Comparison of ENCODE assay signal across 21 mouse cellular contexts in genomic region chr7:35123431-35123953, GRCm38 (mm10). TPM values are rescaled to one million over a fixed set of nuclear protein-coding genes. Genes with fewer than 3 reads are reported as not detected.
DNase-seq lines count a peak whose midpoint lies in the region; ATAC-seq and TF ChIP-seq lines count a peak whose summit lies in the region.
"Had no signal": no experiment of that assay in that cellular context is flagged by ENCODE, and none has a peak within 500 bp of the region (broad histone marks: within the 10 kb centered on the region; RNA-seq: fewer than 3 reads in every experiment).

No protein-coding gene starts in this region.

- WGBS in liver, adult 2 months = 21% methylated on average over 10 of the region's 10 CpGs
- WGBS in embryonic facial prominence, embryonic 15.5 days = 32% methylated on average over 10 of the region's 10 CpGs
- WGBS in stomach, embryonic 14.5 days = 27% methylated on average over 10 of the region's 10 CpGs
- WGBS in forebrain, embryonic 14.5 days = 40% methylated on average over 10 of the region's 10 CpGs

- H3K9me3 ChIP-seq in embryonic facial prominence, embryonic 15.5 days (replicated peaks) = no peaks in the 10 kb centered on the region
- H3K9me3 ChIP-seq in stomach, embryonic 14.5 days (ENCODE audit: control insufficient read depth, low read depth, low read length) = no peaks in the 10 kb centered on the region
- H3K9me3 ChIP-seq in forebrain, embryonic 14.5 days (replicated peaks; ENCODE audit: control insufficient read depth, low read length) = no peaks in the 10 kb centered on the region
- H3K9me3 ChIP-seq: heart, embryonic 13.5 days; limb, embryonic 13.5 days; lung, embryonic 15.5 days; midbrain, embryonic 10.5 days had no signal

- peak; percentile 34; the same call in 1 of the 2 replicates for TF ChIP-seq POLR2A in liver, adult 2 months (IDR thresholded peaks at IDR 0.05; ENCODE audit: extremely low read depth, insufficient read depth, low read length)

- peak overlapping the region; percentile 31 for H3K4me2 ChIP-seq in embryonic facial prominence, embryonic 15.5 days (replicated peaks)
- H3K4me2 ChIP-seq in stomach, embryonic 14.5 days (replicated peaks; ENCODE audit: low read depth, low read length) = no peak overlapping the region
- H3K4me2 ChIP-seq in forebrain, embryonic 14.5 days (ENCODE audit: low read length) = no peak overlapping the region
- H3K4me2 ChIP-seq: heart, embryonic 13.5 days had no signal

- peak; percentile 35 for DNase-seq in adrenal gland, postnatal 10 days
- no peak for DNase-seq in adrenal gland, adult 18-20 months (ENCODE audit: low spot score in 2 of 2)
- DNase-seq in liver, adult 2 months (ENCODE audit: extremely low read depth, low read depth, low spot score) = peak; percentile 88
- no peak for DNase-seq in liver
- no peak for DNase-seq in forebrain, embryonic 14.5 days (ENCODE audit: low spot score)
- DNase-seq in kidney, postnatal 4 days = no peak
- DNase-seq: cerebellum, adult 18-20 months; cerebellum, postnatal 14 days; gastrocnemius, postnatal 14 days; heart, adult 18-20 months; heart, postnatal 14 days; kidney, adult 2 months; thymus, postnatal 14 days had no signal

- no peak for TF ChIP-seq CTCF in liver, adult 2 months (IDR thresholded peaks at IDR 0.05; ENCODE audit: low read depth, low read length)

- H3K4me1 ChIP-seq in liver, adult 2 months (ENCODE audit: control insufficient read depth, insufficient read depth, low read length) = peaks cover 28% of the 10 kb centered on the region
- peaks cover 63% of the 10 kb centered on the region for H3K4me1 ChIP-seq in embryonic facial prominence, embryonic 15.5 days
- peaks cover 8% of the 10 kb centered on the region; the same call in 1 of the 2 replicates for H3K4me1 ChIP-seq in stomach, embryonic 14.5 days (ENCODE audit: control insufficient read depth, insufficient read depth, low read length)
- no peaks in the 10 kb centered on the region; the same call in 1 of the 2 replicates for H3K4me1 ChIP-seq in forebrain, embryonic 14.5 days (ENCODE audit: control insufficient read depth, insufficient read depth, low read length)

- no peaks in the 10 kb centered on the region for H3K27me3 ChIP-seq in liver, adult 2 months (ENCODE audit: control insufficient read depth, insufficient read depth, low read length)
- H3K27me3 ChIP-seq in embryonic facial prominence, embryonic 15.5 days = peaks cover 31% of the 10 kb centered on the region
- peaks cover 18% of the 10 kb centered on the region for H3K27me3 ChIP-seq in stomach, embryonic 14.5 days (ENCODE audit: control insufficient read depth, insufficient read depth, low read length)
- H3K27me3 ChIP-seq in forebrain, embryonic 14.5 days (replicated peaks; ENCODE audit: control insufficient read depth, insufficient read depth, low read length) = peaks cover 43% of the 10 kb centered on the region

- no peak for ATAC-seq in embryonic facial prominence, embryonic 15.5 days (ENCODE audit: insufficient number of reproducible peaks, low FRiP score, low TSS enrichment, low read depth)
- ATAC-seq in stomach, embryonic 14.5 days (ENCODE audit: insufficient number of reproducible peaks, insufficient read depth, low FRiP score, low read depth) = no peak
- no peak for ATAC-seq in forebrain, embryonic 14.5 days
- ATAC-seq: forebrain, postnatal 0 days had no signal

- no peak overlapping the region for H3K4me3 ChIP-seq in liver, adult 2 months (ENCODE audit: insufficient read depth, low read depth, low read length)
- H3K4me3 ChIP-seq in embryonic facial prominence, embryonic 15.5 days (replicated peaks) = no peak overlapping the region
- no peak overlapping the region for H3K4me3 ChIP-seq in stomach, embryonic 14.5 days (ENCODE audit: low read depth, low read length)
- H3K4me3 ChIP-seq in forebrain, embryonic 14.5 days (ENCODE audit: low read depth, low read length) = no peak overlapping the region
- H3K4me3 ChIP-seq: heart, embryonic 13.5 days; limb, embryonic 13.5 days; lung, embryonic 15.5 days; midbrain, embryonic 10.5 days had no signal

- peaks cover 23% of the 10 kb centered on the region for H3K79me2 ChIP-seq in liver, adult 2 months (ENCODE audit: control insufficient read depth, insufficient read depth, low read length)

- peak overlapping the region; percentile 94 for H3K27ac ChIP-seq in liver, adult 2 months (replicated peaks; ENCODE audit: insufficient read depth, low read depth, low read length)
- H3K27ac ChIP-seq in embryonic facial prominence, embryonic 15.5 days (replicated peaks) = peak overlapping the region; percentile 73
- peak overlapping the region; percentile 33; the same call in 1 of the 2 replicates for H3K27ac ChIP-seq in stomach, embryonic 14.5 days (ENCODE audit: low read length)
- H3K27ac ChIP-seq in forebrain, embryonic 14.5 days (ENCODE audit: low read depth, low read length) = no peak overlapping the region
- H3K27ac ChIP-seq: heart, embryonic 13.5 days; kidney, postnatal 0 days; limb, embryonic 13.5 days; lung, embryonic 15.5 days; midbrain, embryonic 10.5 days had no signal

- H3K9ac ChIP-seq in liver, adult 2 months (ENCODE audit: low read depth, low read length) = peak overlapping the region; percentile 82; the same call in 1 of the 2 replicates
- no peak overlapping the region for H3K9ac ChIP-seq in embryonic facial prominence, embryonic 15.5 days
- H3K9ac ChIP-seq in stomach, embryonic 14.5 days (replicated peaks; ENCODE audit: low read depth, low read length) = no peak overlapping the region
- no peak overlapping the region for H3K9ac ChIP-seq in forebrain, embryonic 14.5 days (ENCODE audit: low read length)
- H3K9ac ChIP-seq: forebrain, postnatal 0 days; heart, embryonic 13.5 days; limb, embryonic 13.5 days; lung, embryonic 15.5 days had no signal

- H3K36me3 ChIP-seq in liver, adult 2 months (ENCODE audit: control insufficient read depth, insufficient read depth, low read length) = peaks cover 12% of the 10 kb centered on the region
- H3K36me3 ChIP-seq in embryonic facial prominence, embryonic 15.5 days = no peaks in the 10 kb centered on the region
- H3K36me3 ChIP-seq in stomach, embryonic 14.5 days (ENCODE audit: control insufficient read depth, insufficient read depth, low read length) = no peaks in the 10 kb centered on the region
- no peaks in the 10 kb centered on the region for H3K36me3 ChIP-seq in forebrain, embryonic 14.5 days (ENCODE audit: control insufficient read depth, insufficient read depth, low read length)
- H3K36me3 ChIP-seq: heart, embryonic 13.5 days; limb, embryonic 13.5 days; lung, embryonic 15.5 days; midbrain, embryonic 10.5 days had no signal

RNA-seq across cellular contexts. Expression of gene Cebpa, which starts 4.4 kb away (rescaled TPM):
- total RNA-seq in adrenal gland, postnatal 10 days (2021) = 100 to 1,000 TPM; 237 to 238 TPM
- total RNA-seq in adrenal gland, adult 18-20 months (2021) = 100 to 1,000 TPM; 102 to 266 TPM
- total RNA-seq in liver, adult 2 months (2014; rRNA removed) = 177 and 199 TPM in 2 replicates
- polyA plus RNA-seq in liver, adult 2 months (2012; rRNA removed) = 349 and 390 TPM in 2 replicates
- 16.6 and 18.7 TPM in 2 replicates for polyA plus RNA-seq in embryonic facial prominence, embryonic 15.5 days (2015; fragmentation: Nextera tagmentation; extraction: Ambion mirVana)
- 3.7 and 4.0 TPM in 2 replicates for polyA plus RNA-seq in stomach, embryonic 14.5 days (2014; fragmentation: Nextera tagmentation; extraction: Ambion mirVana)
- 0.38 and 0.62 TPM in 2 replicates for polyA plus RNA-seq in forebrain, embryonic 14.5 days (2014; fragmentation: Nextera tagmentation; extraction: Ambion mirVana)

Comparison
In these comparisons a context has a peak if more than half of its experiments do, and no peak if none do; other contexts are left out.
1. DNase-seq: peak in adrenal gland, postnatal 10 days (single experiment) and liver, adult 2 months (single experiment); none in adrenal gland, adult 18-20 months (0 of 2), liver (single experiment), forebrain, embryonic 14.5 days (single experiment) and kidney, postnatal 4 days (0 of 2).
2. RNA of gene Cebpa, which starts 4.4 kb away (polyA plus RNA-seq): 349 to 390 TPM in liver, adult 2 months; 16.6 to 18.7 TPM in embryonic facial prominence, embryonic 15.5 days, 3.7 to 4.0 TPM in stomach, embryonic 14.5 days and 0.38 to 0.62 TPM in forebrain, embryonic 14.5 days; every median in the first group is over 10 times any median in the second.